Mouse (Mus musculus): ENCODE results near the gene Mbd6. TPM values are rescaled to one million over a fixed set of nuclear protein-coding genes. Genes with fewer than 3 reads are reported as not detected.

Gene Mbd6
- polyA plus RNA-seq, 1 experiment from 2014 or later, result 11.9 TPM

DNA sequence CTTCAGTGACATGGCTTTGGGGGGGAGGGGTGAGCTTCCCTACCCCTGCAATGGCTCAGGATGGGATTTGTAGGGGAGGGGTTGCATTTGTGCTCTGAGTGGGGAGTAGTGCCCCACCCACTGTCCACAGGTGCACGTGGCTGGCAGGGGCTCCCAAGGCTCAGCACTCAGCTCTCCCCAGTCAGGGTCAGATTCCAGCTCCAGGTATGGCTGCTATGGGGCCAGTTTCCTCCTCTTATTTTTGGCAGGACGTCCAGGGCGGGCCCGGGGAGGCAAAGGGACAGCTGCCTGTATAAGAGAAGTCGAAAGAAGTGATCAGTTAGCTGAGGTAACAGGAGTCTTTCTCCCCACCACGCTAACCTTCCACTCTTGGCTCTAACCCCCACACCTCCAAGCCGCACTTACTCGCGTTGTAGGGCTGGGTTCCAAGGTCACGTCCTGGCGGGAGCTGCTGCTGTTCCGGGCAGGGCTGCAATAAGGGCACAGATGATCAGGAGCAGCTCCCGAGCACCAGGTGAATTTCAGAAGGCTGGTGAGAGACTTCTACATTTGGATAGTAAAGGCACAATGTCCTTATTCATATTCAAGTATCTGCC is 6.1 kb downstream of the Mbd6 start:
- H3K27ac ChIP-seq (replicated peaks), result no peak overlapping the region
- 94% methylated on average over 13 of the region's 13 CpGs for WGBS

DNA sequence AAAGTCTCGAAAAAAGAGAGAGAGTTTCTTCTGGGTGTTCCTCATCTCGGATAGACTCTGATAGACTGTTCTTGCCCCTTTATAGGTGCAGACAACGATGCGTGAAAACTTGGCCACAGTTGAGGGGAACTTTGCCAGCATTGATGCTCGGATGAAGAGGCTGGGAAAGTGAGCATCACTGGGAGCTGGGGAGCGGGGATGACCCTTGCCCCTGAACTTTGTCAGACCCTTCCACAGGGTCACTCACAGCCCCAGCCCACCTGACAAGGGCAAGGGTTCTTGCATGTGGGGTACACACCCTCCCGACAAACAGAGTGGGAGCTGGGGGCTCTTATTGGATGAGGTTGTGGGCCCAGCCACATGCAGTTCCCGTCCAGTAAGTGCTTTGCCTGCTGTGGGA is 7.5 kb downstream of the Mbd6 start:
- WGBS, result 85% methylated on average over 8 of the region's 8 CpGs
- Histone ChIP-seq H3K27ac (replicated peaks) (0 out of 2 replicates have a peak overlapping the region, but pooled peaks have one; percentile 13), H3K4me1 (peaks cover 28% of the 10 kb centered on the region), H3K9me3 (replicated peaks) (no peaks in the 10 kb centered on the region), H3K4me3 (no peak overlapping the region), H3K27me3 (ENCODE audit: low read depth, poor library complexity, severe bottlenecking) (no peaks in the 10 kb centered on the region), H3K36me3 (peaks cover 100% of the 10 kb centered on the region)
- DNase-seq (ENCODE audit: low spot score), result no peak

More for the DNA sequence above, 6.1 kb downstream of the Mbd6 start:
- no peak for DNase-seq (ENCODE audit: low spot score)
- peaks cover 42% of the 10 kb centered on the region for H3K4me1 ChIP-seq
- H3K9me3 ChIP-seq (replicated peaks), result no peaks in the 10 kb centered on the region
- peaks cover 97% of the 10 kb centered on the region for H3K36me3 ChIP-seq
- H3K27me3 ChIP-seq (ENCODE audit: low read depth, poor library complexity, severe bottlenecking), result no peaks in the 10 kb centered on the region
- no peak overlapping the region for H3K4me3 ChIP-seq

DNA sequence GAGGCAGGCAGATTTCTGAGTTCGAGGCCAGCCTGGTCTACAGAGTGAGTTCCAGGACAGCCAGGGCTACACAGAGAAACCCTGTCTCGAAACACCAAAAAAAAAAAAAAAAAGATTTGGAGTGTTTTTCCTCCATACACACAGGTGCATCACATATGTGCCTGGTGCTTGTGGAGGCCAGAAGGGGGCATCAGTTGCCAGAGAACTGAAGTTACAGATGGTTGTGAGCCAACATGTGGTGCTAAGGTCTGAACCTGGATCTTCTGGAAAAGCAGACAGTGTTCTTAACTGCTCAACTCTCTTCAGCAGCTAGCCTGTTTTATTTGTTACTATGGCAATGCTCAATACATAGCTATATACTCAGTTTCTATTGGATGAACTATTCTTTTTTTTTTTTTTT is 9.1 kb downstream of the Mbd6 start:
- WGBS, result 100% methylated on average over 2 of the region's 2 CpGs
- Histone ChIP-seq H3K36me3 (peaks cover 100% of the 10 kb centered on the region), H3K27ac (replicated peaks) (no peak overlapping the region), H3K4me1 (peaks cover 13% of the 10 kb centered on the region), H3K4me3 (no peak overlapping the region), H3K9me3 (replicated peaks) (no peaks in the 10 kb centered on the region), H3K27me3 (ENCODE audit: low read depth, poor library complexity, severe bottlenecking) (no peaks in the 10 kb centered on the region)
- DNase-seq (ENCODE audit: low spot score), result no peak

DNA sequence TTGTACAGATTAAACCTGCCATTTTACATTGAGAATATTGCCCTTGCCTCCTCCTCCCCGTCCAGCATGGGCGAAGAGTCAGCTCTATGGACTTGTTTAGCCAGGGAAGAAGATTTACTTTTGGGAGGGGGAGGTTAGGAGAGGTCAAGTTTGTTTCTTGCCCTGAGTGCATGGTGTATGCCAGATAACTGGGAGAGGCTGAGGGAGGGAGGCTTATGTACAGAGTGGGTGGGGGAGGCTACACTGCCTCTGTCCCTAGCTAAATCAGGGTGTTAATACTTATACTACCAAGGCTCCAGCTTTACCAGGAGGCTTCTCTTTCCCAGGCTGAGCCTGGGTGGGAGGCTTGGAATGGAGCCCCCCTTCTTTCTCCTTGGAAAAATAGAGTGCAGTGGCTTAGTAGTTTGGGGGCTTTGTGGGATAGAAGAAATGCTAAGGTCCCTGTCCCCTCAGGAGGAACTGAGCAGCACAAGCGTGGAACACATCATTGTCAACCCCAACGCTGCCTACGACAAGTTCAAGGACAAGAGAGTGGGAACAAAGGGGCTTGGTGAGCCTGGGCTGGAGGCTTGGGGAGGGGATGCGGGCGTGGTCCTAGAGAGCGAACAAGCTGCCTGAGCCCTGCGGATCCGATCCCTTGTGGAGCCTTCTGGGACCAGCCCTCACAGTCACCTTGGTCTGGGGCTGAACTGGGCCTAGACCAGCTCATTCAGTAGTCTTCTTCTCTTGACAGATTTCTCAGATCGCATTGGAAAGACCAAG is 14.4 kb downstream of the Mbd6 start:
- WGBS, result 89% methylated on average over 11 of the region's 11 CpGs
- Histone ChIP-seq H3K36me3 (peaks cover 98% of the 10 kb centered on the region), H3K27ac (replicated peaks) (no peak overlapping the region), H3K4me3 (no peak overlapping the region), H3K4me1 (peaks cover 5% of the 10 kb centered on the region; the same call in 1 of the 2 replicates), H3K27me3 (ENCODE audit: low read depth, poor library complexity, severe bottlenecking) (no peaks in the 10 kb centered on the region), H3K9me3 (replicated peaks) (no peaks in the 10 kb centered on the region)
- DNase-seq (ENCODE audit: low spot score), result no peak

DNA sequence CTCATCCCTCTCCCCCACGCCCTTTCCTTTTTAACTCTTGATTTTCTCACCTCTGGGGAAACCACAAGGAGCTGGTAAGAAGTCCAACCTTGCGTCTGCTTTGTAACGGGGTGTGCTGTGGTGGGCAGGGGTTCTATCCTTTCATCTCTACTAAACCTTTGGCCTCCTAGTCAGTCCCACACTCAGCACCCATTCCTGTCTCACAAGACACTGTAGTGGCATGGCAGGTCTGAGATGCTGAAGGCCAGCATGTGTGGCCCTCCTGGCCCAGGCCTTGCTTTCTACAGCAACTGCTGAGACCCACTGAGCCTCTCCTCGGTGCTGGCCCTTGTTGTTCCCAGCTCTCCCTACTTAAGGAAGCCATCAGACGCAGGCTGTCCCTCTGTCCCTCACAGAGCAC is 16.4 kb downstream of the Mbd6 start:
- WGBS, result 92% methylated on average over 5 of the region's 5 CpGs

DNA sequence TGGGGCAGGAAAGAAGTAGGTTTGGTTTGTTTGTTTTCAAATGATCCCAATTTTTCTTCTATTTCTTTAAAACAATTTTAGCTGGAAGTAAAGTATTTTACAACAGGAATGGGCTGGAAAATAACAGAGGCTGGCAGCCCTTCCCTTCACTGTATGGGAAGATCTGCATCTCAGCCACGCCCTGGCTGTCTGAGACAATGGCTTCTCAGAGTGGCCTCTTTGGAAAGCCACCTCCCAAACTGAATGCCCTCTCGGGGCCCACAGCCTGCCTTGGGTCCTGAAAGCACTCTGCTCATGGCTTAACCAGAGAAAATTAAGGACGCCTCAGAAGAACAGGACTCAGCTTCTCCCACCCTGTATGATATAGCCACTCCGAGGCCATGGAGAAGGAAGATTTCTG is 18.9 kb downstream of the Mbd6 start:
- Histone ChIP-seq H3K27ac (replicated peaks) (0 out of 2 replicates have a peak overlapping the region, but pooled peaks have one; percentile 19), H3K36me3 (peaks cover 68% of the 10 kb centered on the region), H3K4me1 (peaks cover 27% of the 10 kb centered on the region), H3K27me3 (ENCODE audit: low read depth, poor library complexity, severe bottlenecking) (peaks cover 2% of the 10 kb centered on the region; the same call in 1 of the 2 replicates), H3K9me3 (replicated peaks) (no peaks in the 10 kb centered on the region), H3K4me3 (no peak overlapping the region)
- DNase-seq (ENCODE audit: low spot score), result no peak
- 75% methylated on average over 4 of the region's 4 CpGs for WGBS

More for the DNA sequence above, 16.4 kb downstream of the Mbd6 start:
- H3K4me3 ChIP-seq, result no peak overlapping the region
- H3K27me3 ChIP-seq (ENCODE audit: low read depth, poor library complexity, severe bottlenecking), result no peaks in the 10 kb centered on the region
- DNase-seq (ENCODE audit: low spot score), result no peak
- peaks cover 93% of the 10 kb centered on the region for H3K36me3 ChIP-seq
- H3K9me3 ChIP-seq (replicated peaks), result no peaks in the 10 kb centered on the region
- peaks cover 19% of the 10 kb centered on the region for H3K4me1 ChIP-seq
- no peak overlapping the region for H3K27ac ChIP-seq (replicated peaks)

DNA sequence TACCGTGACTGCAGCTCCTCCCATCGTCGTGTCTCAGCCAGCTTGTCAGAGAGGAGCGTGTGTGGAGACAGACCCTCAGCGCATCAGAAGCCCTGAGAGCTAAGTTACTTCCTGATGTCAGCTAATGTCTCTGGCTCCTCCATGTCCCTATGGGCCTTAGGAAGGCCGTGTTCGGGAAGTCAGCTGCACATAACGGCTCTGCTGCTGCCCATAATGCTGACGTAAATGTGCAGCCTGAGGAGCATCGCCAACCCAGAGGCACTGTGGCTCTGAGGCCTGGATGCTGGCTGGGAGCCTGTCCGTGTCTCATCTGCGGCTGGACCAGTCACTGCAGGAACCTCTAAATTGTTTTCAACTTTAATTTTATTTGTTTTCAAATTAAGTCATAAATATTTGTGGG is 19.8 kb downstream of the Mbd6 start:
- no peak for DNase-seq (ENCODE audit: low spot score)
- Histone ChIP-seq H3K4me1 (peaks cover 27% of the 10 kb centered on the region), H3K27ac (replicated peaks) (no peak overlapping the region), H3K9me3 (replicated peaks) (no peaks in the 10 kb centered on the region), H3K4me3 (no peak overlapping the region), H3K27me3 (ENCODE audit: low read depth, poor library complexity, severe bottlenecking) (peaks cover 11% of the 10 kb centered on the region), H3K36me3 (peaks cover 60% of the 10 kb centered on the region)
- WGBS, result 84% methylated on average over 12 of the region's 12 CpGs

DNA sequence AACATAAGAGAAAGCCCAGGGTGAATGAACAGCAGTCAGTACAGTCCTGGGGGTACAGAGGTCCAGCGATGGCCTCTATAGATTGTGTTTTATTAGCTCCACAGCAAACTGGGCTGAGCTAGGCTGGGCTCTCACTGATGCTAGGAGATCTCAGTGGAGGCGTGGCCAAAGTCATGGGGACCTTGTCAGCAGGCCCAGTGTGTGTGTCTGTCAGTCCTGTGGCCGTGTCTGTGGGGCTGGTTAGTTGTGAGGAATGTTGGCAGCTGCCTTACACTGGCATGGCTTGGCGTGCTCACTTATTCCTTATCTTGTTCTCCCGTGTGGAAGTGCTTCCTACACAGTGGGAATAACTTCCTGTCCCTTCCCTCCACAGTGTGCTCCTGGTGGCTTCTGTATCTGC is 20.4 kb downstream of the Mbd6 start:
- Histone ChIP-seq H3K27ac (replicated peaks) (no peak overlapping the region), H3K4me1 (peaks cover 27% of the 10 kb centered on the region), H3K36me3 (peaks cover 54% of the 10 kb centered on the region), H3K9me3 (replicated peaks) (no peaks in the 10 kb centered on the region), H3K27me3 (ENCODE audit: low read depth, poor library complexity, severe bottlenecking) (peaks cover 17% of the 10 kb centered on the region), H3K4me3 (0 out of 2 replicates have a peak overlapping the region, but pooled peaks have one; percentile 14)
- 87% methylated on average over 5 of the region's 5 CpGs for WGBS
- no peak for DNase-seq (ENCODE audit: low spot score)

DNA sequence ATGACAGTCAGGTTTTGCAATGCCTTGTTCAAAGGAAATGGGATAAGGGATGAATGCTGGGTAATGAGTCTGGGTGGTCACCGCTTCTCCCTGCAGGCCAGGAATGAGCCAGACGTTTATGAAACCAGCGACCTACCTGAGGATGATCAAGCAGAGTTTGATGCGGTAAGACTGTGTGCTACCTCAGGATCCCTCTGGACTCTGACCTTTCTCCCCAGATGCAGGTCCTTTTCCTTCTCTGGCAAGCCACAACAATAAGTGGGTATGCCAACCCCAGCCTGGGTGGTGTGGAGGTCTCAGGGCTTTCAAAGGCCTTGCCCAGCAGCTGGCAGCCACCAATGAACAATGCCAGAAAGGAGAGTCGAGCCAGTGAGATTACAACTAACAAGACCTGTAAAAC is 21.5 kb downstream of the Mbd6 start:
- Histone ChIP-seq H3K4me3 (peak overlapping the region; percentile 98), H3K9me3 (replicated peaks) (no peaks in the 10 kb centered on the region), H3K36me3 (peaks cover 43% of the 10 kb centered on the region), H3K27ac (replicated peaks) (no peak overlapping the region), H3K4me1 (peaks cover 38% of the 10 kb centered on the region), H3K27me3 (ENCODE audit: low read depth, poor library complexity, severe bottlenecking) (peaks cover 28% of the 10 kb centered on the region)
- DNase-seq (ENCODE audit: low spot score), result no peak
- WGBS, result 86% methylated on average over 5 of the region's 5 CpGs

DNA sequence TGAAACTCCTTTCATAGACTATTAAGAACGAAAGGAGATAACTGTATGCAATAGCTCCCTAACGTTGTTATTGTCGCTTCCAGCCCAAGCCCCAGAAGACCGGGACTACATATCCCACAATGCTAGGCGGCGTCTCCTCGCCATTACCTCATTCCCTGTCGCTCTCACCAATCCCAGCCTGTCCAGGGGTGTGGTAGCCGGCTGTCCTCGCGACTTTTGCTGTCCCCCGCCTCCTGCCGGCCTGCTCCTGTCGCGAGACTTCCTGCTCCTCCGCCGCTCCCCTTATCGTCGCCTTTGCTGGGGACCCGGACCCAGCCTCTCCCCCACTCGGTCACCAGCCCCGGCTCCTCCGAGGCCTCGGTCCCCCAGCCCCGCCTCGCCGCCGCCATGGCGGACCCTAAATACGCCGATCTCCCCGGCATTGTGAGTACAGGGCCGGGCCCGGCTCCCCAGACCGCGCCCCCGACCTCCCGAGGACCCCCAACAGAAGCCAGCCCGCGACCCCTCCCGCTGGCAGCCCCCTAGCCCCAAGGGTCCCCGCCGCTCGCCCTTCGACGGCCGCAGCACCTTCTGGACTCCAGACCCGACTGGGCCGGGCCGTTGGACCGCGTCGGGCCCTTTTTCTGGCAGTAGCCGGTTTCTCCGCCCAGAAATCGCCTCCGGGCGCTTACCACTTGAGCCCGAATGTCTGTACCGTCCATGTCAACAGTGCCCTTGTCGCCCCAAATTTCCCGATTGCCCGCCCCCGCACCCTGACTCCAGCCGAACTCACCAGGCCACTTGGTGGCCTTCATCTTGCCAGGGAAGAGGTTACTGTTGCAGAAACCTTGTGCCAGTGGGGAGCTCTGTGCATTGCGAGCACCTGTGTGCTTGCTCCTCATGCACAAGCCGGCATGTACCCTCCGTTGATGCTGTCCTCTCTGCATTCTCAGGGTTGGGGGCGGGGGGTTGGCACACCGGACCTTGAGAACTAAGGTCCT is 22.4 kb downstream of the Mbd6 start, which contains the start of gene Dctn2:
TSS of gene Dctn2 (plus strand) at position 257 of the 980 bp plus-strand sequence.
- Histone ChIP-seq H3K4me3 (peak within 1 kb of the TSS; percentile 98), H3K4me1 (peaks cover 43% of the 10 kb centered on the region), H3K36me3 (peaks cover 34% of the 10 kb centered on the region), H3K27ac (replicated peaks) (peak within 1 kb of the TSS; percentile 98), H3K9me3 (replicated peaks) (no peaks in the 10 kb centered on the region), H3K27me3 (ENCODE audit: low read depth, poor library complexity, severe bottlenecking) (peaks cover 37% of the 10 kb centered on the region)
- under 1% methylated on average over 70 of the region's 70 CpGs for WGBS
- DNase-seq (ENCODE audit: low spot score), result peak; percentile 97

DNA sequence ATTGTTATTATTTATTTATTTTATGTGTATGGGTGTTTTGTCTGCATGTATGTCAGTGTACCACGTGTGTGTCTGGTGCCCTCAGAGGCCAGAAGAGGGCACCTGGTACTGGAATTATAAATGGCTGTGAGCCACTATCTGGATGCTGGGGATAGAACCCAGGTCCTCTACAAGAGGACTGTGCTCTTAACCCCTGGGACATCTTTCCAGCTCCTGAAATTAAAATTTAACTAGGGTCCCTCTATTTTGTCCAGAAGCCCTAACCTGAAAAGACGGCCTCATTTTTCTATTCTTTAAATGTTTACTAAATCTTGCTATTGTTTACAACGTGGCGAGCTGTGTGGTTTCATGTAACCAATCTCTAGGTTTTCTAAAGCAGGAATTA is 23.1 kb downstream of the Mbd6 start:
- peak overlapping the region; percentile 98; the same call in 1 of the 2 replicates for H3K27ac ChIP-seq (replicated peaks)
- WGBS, result 27% methylated on average over 4 of the region's 4 CpGs

DNA sequence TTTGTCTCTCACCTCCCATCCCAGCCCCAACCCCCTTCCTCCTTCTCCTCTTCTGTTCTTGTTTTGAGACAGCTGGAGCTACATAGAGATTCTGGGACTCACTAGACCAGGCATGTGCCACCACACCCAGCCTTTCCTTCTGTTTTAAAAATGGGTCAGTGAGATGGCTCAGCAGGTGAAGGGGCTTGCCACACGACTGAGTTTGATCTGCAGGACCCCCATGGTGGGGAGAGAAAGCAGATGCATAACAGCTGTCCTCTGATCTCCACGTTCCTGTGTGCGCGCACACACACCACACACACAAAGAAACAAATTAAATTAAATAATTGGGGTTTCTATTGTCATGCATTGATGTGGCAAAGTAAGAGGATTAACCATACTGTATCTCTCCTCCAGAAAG is 23.8 kb downstream of the Mbd6 start:
- Histone ChIP-seq H3K4me3 (no peak overlapping the region), H3K4me1 (peaks cover 45% of the 10 kb centered on the region), H3K27me3 (ENCODE audit: low read depth, poor library complexity, severe bottlenecking) (peaks cover 47% of the 10 kb centered on the region), H3K27ac (replicated peaks) (no peak overlapping the region), H3K36me3 (peaks cover 20% of the 10 kb centered on the region), H3K9me3 (replicated peaks) (no peaks in the 10 kb centered on the region)
- no peak for DNase-seq (ENCODE audit: low spot score)
- 70% methylated on average over 4 of the region's 4 CpGs for WGBS

More for the DNA sequence above, 23.1 kb downstream of the Mbd6 start:
- DNase-seq (ENCODE audit: low spot score), result no peak
- Histone ChIP-seq H3K4me3 (peak overlapping the region; percentile 98), H3K36me3 (peaks cover 28% of the 10 kb centered on the region), H3K4me1 (peaks cover 46% of the 10 kb centered on the region), H3K9me3 (replicated peaks) (no peaks in the 10 kb centered on the region), H3K27me3 (ENCODE audit: low read depth, poor library complexity, severe bottlenecking) (peaks cover 44% of the 10 kb centered on the region)
